Mouse (Mus musculus): Measurements from ENCODE around the gene Ergic1. TPM values are rescaled to one million over a fixed set of nuclear protein-coding genes. Genes with fewer than 3 reads are reported as not detected.

The Ergic1 gene
- total RNA-seq, 2 experiments from 2014 or later: 128 to 155 TPM

GRCm38 (mm10) chr17:26620786-26621766, 59.8 kb downstream of the Ergic1 start:
- DNase-seq (ENCODE audit: low spot score in 2 of 2): peak; percentile 43 to 61

- DNase-seq (ENCODE audit: low spot score in 2 of 2): no peak
These were observed 60.6 kb downstream of the Ergic1 start for GRCm38 (mm10) chr17:26621912-26622311.

- no peak for DNase-seq (ENCODE audit: low spot score in 2 of 2)
These were observed 62.7 kb downstream of the Ergic1 start for GRCm38 (mm10) chr17:26623991-26624390.

GRCm38 (mm10) chr17:26624999-26625398, 63.7 kb downstream of the Ergic1 start:
- no peak for DNase-seq (ENCODE audit: low spot score in 2 of 2)

- DNase-seq (ENCODE audit: low spot score in 2 of 2): no peak
These were observed 64.3 kb downstream of the Ergic1 start for GRCm38 (mm10) chr17:26625521-26626010.

GRCm38 (mm10) chr17:26628479-26628878, 67.2 kb downstream of the Ergic1 start:
- DNase-seq (ENCODE audit: low spot score in 2 of 2): no peak

- no peak for DNase-seq (ENCODE audit: low spot score in 2 of 2)
These were observed 67.6 kb downstream of the Ergic1 start for GRCm38 (mm10) chr17:26628936-26629335.

- no peak for DNase-seq (ENCODE audit: low spot score in 2 of 2)
These were observed 70.6 kb downstream of the Ergic1 start for GRCm38 (mm10) chr17:26631811-26632327.

GRCm38 (mm10) chr17:26633186-26633585, 71.9 kb downstream of the Ergic1 start:
- no peak for DNase-seq (ENCODE audit: low spot score in 2 of 2)

- DNase-seq (ENCODE audit: low spot score in 2 of 2): no peak
These were observed 72.6 kb downstream of the Ergic1 start for GRCm38 (mm10) chr17:26633926-26634325.

GRCm38 (mm10) chr17:26634539-26634938, 73.2 kb downstream of the Ergic1 start:
- DNase-seq (ENCODE audit: low spot score in 2 of 2): no peak

- DNase-seq (ENCODE audit: low spot score in 2 of 2): no peak
These were observed 74.7 kb downstream of the Ergic1 start for GRCm38 (mm10) chr17:26635951-26636350.

GRCm38 (mm10) chr17:26637851-26638250, 76.6 kb downstream of the Ergic1 start:
- DNase-seq (ENCODE audit: low spot score in 2 of 2): no peak

- peak; percentile 74 to 82 for DNase-seq (ENCODE audit: low spot score in 2 of 2)
These were observed 77.4 kb downstream of the Ergic1 start for GRCm38 (mm10) chr17:26638655-26639054.

GRCm38 (mm10) chr17:26639791-26640190, 78.5 kb downstream of the Ergic1 start:
- no peak for DNase-seq (ENCODE audit: low spot score in 2 of 2)

- no peak for DNase-seq (ENCODE audit: low spot score in 2 of 2)
These were observed 79.0 kb downstream of the Ergic1 start for GRCm38 (mm10) chr17:26640286-26640740.

- no peak for DNase-seq (ENCODE audit: low spot score in 2 of 2)
These were observed 82.2 kb downstream of the Ergic1 start for GRCm38 (mm10) chr17:26643456-26643855.

GRCm38 (mm10) chr17:26643993-26644392, 82.7 kb downstream of the Ergic1 start:
- no peak for DNase-seq (ENCODE audit: low spot score in 2 of 2)

GRCm38 (mm10) chr17:26644509-26645410, 83.5 kb downstream of the Ergic1 start:
- DNase-seq (ENCODE audit: low spot score in 2 of 2): no peak

- DNase-seq (ENCODE audit: low spot score in 2 of 2): no peak
These were observed 84.1 kb downstream of the Ergic1 start for GRCm38 (mm10) chr17:26645411-26645854.

- no peak for DNase-seq (ENCODE audit: low spot score in 2 of 2)
These were observed 86.0 kb downstream of the Ergic1 start for GRCm38 (mm10) chr17:26647283-26647682.

Data from layer of hippocampus, postnatal 10 days (tissue).